Mouse (Mus musculus): ENCODE measurements around the gene Fetub.

The Fetub gene

GRCm38 (mm10) chr16:22967383-22968030 is 49.4 kb downstream of the Fetub start:
- DNase-seq (ENCODE audit: low spot score), result no peak
